Mouse (Mus musculus): Measurements from ENCODE around the gene Acadm.

- TF ChIP-seq CTCF (conservative IDR thresholded peaks at IDR 0.05; ENCODE audit: low read length) (no peak), POU5F1 (IDR thresholded peaks at IDR 0.05; ENCODE audit: borderline replicate concordance, low read length) (no peak), NANOG (IDR thresholded peaks at IDR 0.05; ENCODE audit: borderline replicate concordance, low read length) (no peak)
Measured at GRCm38 (mm10) chr3:153937116-153937810, 7.2 kb downstream of the Acadm start.

Data from E14TG2a.4 (cell line).